Mouse (Mus musculus) liver, embryonic 12.5 days (tissue): Measurements from ENCODE around the gene Rftn1. TPM values are rescaled to one million over a fixed set of nuclear protein-coding genes. Genes with fewer than 3 reads are reported as not detected.

Source experiments
- ATAC-seq: fragments of 200-750 bp; cut with Nextera tagmentation; 2 replicates; pipeline ENCODE4 v1.8.0; 2017; ENCODE audit warnings: moderate number of reproducible peaks, mild to moderate bottlenecking, moderate library complexity
- H3K27ac ChIP-seq: fragments of 300-500 bp; sonication (generic); 2 replicates; pipeline ENCODE4 v1.5.1; 2016; ENCODE audit warnings: mild to moderate bottlenecking
- H3K27me3 ChIP-seq: fragments of 300-500 bp; sonication (generic); replicated peaks from 2 replicates; pipeline ENCODE4 v1.6.1; 2016; ENCODE audit warnings: mild to moderate bottlenecking, moderate library complexity
- H3K36me3 ChIP-seq: fragments of 300-500 bp; sonication (generic); 2 replicates; pipeline ENCODE4 v1.6.1; 2016; ENCODE audit warnings: mild to moderate bottlenecking, moderate library complexity
- H3K4me1 ChIP-seq: fragments of 300-500 bp; sonication (generic); 2 replicates; pipeline ENCODE4 v1.6.1; 2016
- H3K4me2 ChIP-seq: fragments of 300-500 bp; sonication (generic); 2 replicates; pipeline ENCODE4 v1.6.1; 2016; ENCODE audit warnings: mild to moderate bottlenecking, moderate library complexity
- H3K4me3 ChIP-seq: fragments of 300-500 bp; sonication (generic); 2 replicates; pipeline ENCODE4 v1.5.1; 2016; ENCODE audit warnings: mild to moderate bottlenecking, moderate library complexity
- H3K9ac ChIP-seq: fragments of 300-500 bp; sonication (generic); 2 replicates; pipeline ENCODE4 v1.6.1; 2016; ENCODE audit warnings: mild to moderate bottlenecking, moderate library complexity
- H3K9me3 ChIP-seq: fragments of 300-500 bp; sonication (generic); replicated peaks from 2 replicates; pipeline ENCODE4 v1.6.1; 2016; ENCODE audit warnings: mild to moderate bottlenecking, moderate library complexity
- WGBS: fragments of 180-500 bp; shearing (Covaris S2); methylation state at CpG from one replicate; pipeline ENCODE4 v1.1.7; 2016; ENCODE audit not compliant: insufficient replicate concordance; 5-methylcytosine and 5-hydroxymethylcytosine counted together
- polyA plus RNA-seq: library from polyadenylated mRNA; unstranded; fragments of >200 nt; fragmentation: Nextera tagmentation; extraction: Ambion mirVana; gene quantifications from 2 replicates; pipeline ENCODE4 v1.2.1, GENCODE M21; 2016

Gene Rftn1
- polyA plus RNA-seq, 1 experiment from 2014 or later = 11.0 TPM

DNA sequence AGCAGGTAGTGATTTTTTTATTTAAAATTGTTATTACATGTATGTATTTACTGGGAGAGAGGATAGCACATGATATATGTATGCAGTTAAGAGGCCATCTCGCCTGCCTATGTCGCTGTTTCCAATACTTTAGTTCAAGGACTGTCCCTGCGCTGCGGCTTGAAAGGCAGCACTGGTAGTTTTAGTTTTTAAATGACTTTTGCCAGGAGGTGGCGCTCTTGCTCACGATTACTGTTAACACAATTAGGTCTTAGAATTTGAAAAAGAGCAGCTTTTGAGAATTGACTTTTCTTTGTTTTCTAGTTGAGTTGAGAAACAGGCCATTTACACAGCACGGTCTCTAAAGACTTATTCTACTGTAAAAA, 239.0 kb downstream of the Rftn1 start:
- ATAC-seq = no peak
- H3K36me3 ChIP-seq = no peaks in the 10 kb centered on the region
- no peak overlapping the region for H3K27ac ChIP-seq
- H3K9ac ChIP-seq = no peak overlapping the region
- H3K4me2 ChIP-seq = peak overlapping the region; percentile 46
- H3K4me3 ChIP-seq = peak overlapping the region; percentile 5; the same call in 1 of the 2 replicates
- 5% methylated on average over 7 of the region's 7 CpGs for WGBS
- no peaks in the 10 kb centered on the region for H3K4me1 ChIP-seq
- no peaks in the 10 kb centered on the region for H3K27me3 ChIP-seq
- no peaks in the 10 kb centered on the region for H3K9me3 ChIP-seq

GRCm38 (mm10) chr17:49942674-49943073, 247.8 kb downstream of the Rftn1 start:
- H3K27me3 ChIP-seq = 0 out of 2 replicates have a peak, but pooled peaks cover under 1% of the 10 kb centered on the region
- H3K9me3 ChIP-seq = no peaks in the 10 kb centered on the region
- ATAC-seq = no peak
- H3K4me1 ChIP-seq = no peaks in the 10 kb centered on the region
- H3K4me3 ChIP-seq = no peak overlapping the region
- H3K36me3 ChIP-seq = no peaks in the 10 kb centered on the region
- H3K27ac ChIP-seq = no peak overlapping the region
- no peak overlapping the region for H3K4me2 ChIP-seq
- H3K9ac ChIP-seq = no peak overlapping the region
- 49% methylated on average over 6 of the region's 6 CpGs for WGBS

Other genes starting within 250 kb of the Rftn1 start
- gene Dazl, start 103.0 kb upstream of the Rftn1 start, polyA plus RNA-seq = 0.07 and 0.30 TPM in 2 replicates